Mouse (Mus musculus): ENCODE results near the gene Gm28308.

Gm28308 gene

GRCm38 (mm10) chr6:52150401-52150966 lies 62.7 kb downstream of the Gm28308 start:
- DNase-seq: no peak

GRCm38 (mm10) chr6:52139115-52139514 lies 74.0 kb downstream of the Gm28308 start:
- DNase-seq: no peak

- DNase-seq: no peak
These were observed 74.6 kb downstream of the Gm28308 start for GRCm38 (mm10) chr6:52138576-52138975.

- no peak for DNase-seq
These were observed 75.2 kb downstream of the Gm28308 start for GRCm38 (mm10) chr6:52137841-52138535.

GRCm38 (mm10) chr6:52123673-52124072 lies 89.5 kb downstream of the Gm28308 start:
- no peak for DNase-seq

- no peak for DNase-seq
These were observed 92.0 kb downstream of the Gm28308 start for GRCm38 (mm10) chr6:52121173-52121572.

- no peak for DNase-seq
These were observed 94.1 kb downstream of the Gm28308 start for GRCm38 (mm10) chr6:52118903-52119635.

- no peak for DNase-seq
These were observed 97.2 kb downstream of the Gm28308 start for GRCm38 (mm10) chr6:52115899-52116298.
